Mouse (Mus musculus) thymus, postnatal 4 days (tissue): ENCODE measurements around the gene Ptpn23.
"Not testable (repeated sequence)": the region's sequence is repeated elsewhere in the genome, so short reads cannot be mapped to it uniquely, and the experiment has no call there.

Source experiments
- DNase-seq: peaks from one replicate; pipeline ENCODE4 v3.0.0; 2021

Gene Ptpn23

DNA sequence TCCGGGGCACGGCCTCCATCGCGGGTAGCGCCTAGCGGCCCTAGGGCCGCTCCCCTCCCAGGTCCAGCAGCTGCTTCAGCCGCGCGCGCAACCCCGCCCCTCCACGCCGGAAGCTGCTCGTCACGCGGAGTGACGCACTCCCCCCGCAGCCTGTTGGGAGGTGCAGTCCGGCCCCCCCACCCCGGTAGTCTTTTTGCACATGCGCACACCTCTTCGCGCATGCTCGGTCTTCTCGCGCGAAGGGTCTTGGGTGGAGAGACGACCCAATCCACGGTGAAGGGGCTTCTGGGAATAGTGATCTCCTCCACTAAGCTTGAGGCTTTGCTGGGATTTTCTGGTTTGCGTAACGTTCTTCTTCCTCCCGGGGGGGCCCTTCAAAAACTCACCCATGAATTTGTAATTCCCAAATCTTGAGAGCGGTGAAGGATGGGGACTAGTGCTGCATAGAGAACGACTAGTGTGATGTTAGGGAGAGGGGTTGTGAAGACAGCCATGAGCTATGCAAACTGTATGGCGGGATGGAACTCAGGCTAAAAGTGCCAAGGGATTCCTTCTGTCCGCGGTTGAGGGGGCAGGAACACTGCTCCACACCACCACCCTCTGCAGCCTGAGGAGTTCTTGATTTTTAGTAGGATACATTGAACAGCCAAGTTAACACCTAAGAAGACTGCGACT is at the start of gene Ptpn23:
TSS of gene Ptpn23 (minus strand) at position 115 of the 675 bp plus-strand sequence.
- peak; percentile 96 for DNase-seq

DNA sequence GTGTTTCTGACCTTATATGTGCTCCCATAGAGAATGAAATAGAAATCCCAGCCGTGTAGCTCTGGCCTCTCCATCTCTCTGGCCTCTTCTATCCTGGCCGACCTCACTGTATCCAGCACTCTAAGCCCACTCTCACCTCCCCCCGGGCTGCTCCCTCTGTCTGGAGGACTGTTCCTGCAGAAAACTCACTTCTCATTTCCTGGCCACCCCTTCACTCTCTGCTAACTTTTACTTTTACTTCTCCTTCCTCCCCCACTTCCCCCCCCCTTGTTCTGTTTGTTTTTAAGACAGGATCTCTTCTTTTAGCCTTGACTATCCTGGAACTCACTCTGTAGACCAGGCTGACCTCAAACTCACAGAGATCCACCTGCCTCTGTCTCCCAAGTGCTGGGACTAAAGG is 44.5 kb upstream of the Ptpn23 start:
- DNase-seq, result no peak

DNA sequence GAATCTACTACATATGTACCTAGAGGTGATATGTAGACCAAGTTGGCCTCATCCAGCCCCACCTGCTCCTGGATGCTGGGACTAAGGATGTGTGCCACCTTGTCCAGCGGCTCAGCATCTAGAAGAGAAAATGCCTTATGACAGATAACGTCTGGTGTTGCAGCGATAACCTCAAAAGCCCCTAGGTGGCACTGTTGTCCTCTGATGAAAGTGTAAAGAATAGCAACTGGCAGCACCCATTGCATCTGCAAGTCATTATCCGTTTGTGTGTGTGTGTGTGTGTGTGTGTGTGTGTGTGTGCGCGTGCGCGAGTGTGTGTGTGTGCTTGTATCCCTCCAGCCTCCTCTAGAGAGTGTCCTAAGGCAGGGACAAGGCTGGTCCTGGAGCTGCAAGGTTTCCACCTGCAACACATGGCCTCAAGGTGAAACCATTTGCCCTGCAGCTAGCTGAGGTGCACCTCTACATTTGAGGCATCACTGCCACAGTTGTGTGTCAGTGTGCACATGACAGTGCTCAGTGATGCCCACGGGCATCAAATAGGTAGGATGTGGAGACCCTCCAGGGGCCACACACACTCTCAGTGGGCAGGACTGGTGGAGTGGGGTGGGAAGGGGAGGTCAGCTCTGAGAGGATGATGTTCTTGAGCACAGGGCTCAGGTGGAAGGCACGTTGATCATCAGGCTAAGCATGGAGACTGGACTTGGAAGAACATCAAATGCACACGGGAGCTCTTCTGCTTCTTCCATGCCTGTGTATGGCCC is 41.0 kb upstream of the Ptpn23 start:
- peak; percentile 79 for DNase-seq

- no peak for DNase-seq
Observed at GRCm38 (mm10) chr9:110448356-110448755, 40.3 kb upstream of the Ptpn23 start.

DNA sequence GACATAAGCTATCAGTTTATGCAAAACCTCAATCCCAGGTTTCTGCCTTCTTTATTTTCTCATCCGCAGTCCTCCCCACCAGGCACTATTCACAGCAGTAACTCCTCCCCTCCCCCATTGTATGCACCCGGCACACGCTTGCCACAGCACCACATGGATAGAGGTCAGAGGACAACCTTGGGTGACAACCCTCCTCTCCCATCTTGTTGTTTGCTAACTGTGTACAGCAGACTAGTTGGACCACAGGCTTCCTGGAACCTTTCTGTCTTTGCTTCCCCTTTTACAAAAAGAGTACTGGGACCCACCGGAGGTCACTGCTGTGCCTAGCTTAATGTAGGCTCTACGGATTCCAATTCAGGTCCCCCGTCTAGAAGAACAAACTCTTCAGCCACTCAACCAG is 32.5 kb upstream of the Ptpn23 start:
- DNase-seq, result no peak

GRCm38 (mm10) chr9:110440049-110440448 is 32.0 kb upstream of the Ptpn23 start:
- no peak for DNase-seq

DNA sequence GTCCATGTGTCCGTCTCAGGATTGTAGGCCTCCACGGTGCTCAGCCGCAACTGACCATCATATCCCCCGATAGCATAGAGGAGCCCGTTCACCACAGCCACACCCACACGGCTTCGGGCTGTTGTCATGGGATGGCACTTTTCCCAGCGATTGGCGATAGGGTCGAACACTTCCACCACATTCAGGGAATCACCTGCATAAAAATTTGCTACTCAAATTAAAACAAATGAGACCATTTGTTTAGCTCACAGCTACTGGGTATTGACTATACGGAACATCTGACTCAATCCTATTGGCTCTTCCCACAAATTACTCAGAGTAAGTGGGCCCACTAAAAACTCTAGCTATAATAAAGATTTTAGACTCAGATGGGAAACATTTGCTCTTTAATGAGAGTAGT is 28.0 kb upstream of the Ptpn23 start:
- DNase-seq, result no peak

GRCm38 (mm10) chr9:110433045-110433444 is 25.0 kb upstream of the Ptpn23 start:
- DNase-seq, result no peak

DNA sequence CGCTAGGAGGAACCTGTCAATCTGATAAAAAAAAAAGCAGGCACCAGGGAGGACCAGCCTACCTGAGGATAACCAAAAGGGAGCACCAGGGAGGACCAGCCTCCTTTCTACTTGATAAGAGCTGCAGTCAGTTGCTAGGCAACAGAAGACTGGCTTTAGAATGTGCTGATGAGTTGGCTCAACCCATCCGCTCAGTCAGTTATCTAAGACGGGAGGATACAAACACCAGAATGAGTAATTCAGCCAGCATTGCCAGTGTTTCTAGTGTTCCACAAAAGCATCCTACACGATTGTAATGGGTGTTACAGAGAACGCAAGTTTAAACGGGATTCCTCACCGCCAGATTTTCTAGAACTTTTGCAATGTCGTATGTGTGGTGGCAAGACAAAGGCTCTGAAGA is 23.2 kb upstream of the Ptpn23 start:
- no peak for DNase-seq

GRCm38 (mm10) chr9:110419511-110420112 is 11.6 kb upstream of the Ptpn23 start, which contains the start of gene Ngp:
Gene Ngp (plus strand): TSS chr9:110419747.
- DNase-seq, result no peak

DNA sequence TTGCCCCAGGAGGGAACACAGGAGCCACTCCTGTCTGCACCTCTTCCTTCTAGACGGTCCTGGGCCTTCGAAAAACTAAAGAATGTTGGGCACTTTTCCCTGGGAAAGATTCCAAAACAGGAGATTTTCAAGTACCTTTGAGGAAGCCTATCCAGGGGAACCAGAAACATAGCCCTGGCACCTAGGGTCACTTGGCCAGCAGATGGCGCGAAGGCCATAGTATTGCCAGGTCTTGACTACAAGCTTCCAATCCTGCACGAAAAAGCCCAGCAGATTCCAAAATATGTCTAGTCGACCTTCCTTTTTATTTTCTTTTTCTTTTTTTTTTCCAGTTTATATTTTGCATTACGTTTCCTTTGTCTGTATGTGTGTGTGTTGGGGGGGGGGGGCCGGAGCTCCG is 5.8 kb upstream of the Ptpn23 start:
- DNase-seq, result peak; percentile 29

- DNase-seq, result no peak
Observed at GRCm38 (mm10) chr9:110412926-110413325, 4.9 kb upstream of the Ptpn23 start.

DNA sequence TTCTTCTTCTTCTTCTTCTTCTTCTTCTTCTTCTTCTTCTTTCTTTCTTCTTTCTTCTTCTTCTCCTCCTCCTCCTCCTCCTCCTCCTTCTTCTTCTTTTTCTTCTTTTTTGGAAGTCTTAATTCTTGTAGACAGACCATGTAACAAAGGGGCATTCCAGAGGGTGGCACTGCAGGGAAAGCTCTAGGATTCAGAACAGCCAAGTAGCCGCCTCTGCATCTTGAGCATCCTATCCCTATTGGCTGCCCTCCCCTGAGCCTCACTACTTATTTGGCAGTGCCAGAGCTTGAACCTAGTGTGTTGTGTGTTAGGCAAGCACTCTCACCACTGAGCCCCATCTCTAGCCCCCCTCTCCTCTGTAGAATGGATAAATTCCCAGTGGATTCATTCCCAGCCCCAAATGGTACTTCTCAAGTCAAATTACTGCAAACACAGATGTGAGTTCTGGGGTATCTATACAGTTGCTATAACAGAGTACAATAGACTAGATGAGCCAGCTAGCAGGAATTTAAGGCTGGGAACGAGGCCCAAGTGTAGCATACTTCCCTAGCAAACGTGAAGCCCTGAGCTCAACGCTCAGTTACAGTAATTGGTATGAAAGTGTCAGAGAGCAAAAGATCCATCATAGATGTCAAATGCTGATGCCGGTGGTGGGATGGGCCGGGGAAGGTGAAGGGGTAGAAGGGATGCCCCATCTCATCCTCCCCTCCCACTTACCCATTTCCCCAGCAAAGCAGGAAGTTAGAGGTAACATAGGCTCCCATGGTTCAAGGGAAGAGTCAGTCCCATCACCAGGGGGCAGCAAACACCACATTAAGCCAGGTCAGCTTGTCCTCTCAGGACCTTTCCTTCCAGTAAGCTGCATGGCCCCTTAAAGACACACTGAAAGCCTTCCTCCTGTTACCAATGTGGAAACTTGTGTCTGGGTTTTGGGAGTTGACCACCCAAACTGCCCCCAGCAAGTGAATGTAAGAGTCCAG is 3.2 kb upstream of the Ptpn23 start:
- DNase-seq, result peak; percentile 91

DNA sequence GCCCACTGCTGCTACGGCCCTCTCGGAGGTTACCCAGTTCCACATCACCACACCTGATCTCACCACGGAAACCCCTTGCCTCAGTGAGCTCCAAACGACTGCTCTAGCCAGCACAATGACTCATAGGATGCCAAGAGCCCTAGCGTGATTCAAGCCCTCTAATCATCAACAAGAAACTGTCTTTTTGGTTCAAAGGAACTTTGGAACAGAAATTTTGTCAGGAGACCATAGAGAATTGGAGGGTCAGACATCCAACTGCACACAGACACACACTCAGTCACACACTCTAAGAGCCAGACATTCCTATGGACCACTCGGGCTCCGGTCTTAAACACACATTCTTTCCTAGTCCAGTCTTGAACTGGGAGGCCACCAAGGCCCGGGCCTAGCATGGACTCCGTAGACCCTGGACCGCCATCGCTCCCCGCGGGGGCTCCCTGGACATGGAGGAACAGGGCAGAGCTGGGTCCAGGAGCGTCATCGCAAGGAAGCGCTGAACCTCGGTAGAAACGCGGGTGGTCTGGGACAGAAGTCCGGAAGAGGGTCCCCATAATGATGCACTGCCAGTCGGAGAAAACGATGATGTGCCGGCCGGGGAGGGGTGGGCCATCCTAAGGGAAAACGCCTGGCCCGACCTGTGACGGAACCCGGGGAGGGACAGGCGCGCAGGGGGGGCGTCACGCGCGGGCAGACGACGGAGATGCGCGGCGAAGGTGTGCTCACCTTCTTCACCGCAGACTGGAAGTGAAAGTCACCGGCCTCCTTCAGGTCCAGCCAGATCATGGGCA is 508 bp downstream of the Ptpn23 start:
- DNase-seq, result no peak

DNA sequence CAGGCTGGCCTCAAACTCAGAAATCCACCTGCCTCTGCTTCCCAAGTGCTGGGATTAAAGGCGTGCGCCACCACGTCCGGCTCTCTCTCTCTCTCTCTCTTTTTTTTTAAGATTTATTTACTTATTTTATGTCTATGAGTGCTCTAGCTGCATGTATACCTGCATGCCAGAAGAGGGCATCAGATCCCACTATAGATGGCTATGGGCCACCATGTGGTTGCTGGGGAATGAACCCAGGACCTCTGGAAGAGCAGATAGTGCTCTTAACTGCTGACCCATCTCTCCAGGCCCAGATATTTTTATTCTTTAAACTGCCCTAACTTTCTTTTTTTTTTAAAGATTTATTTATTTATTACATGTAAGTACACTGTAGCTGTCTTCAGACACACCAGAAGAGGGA is 4.8 kb downstream of the Ptpn23 start:
- DNase-seq, result not testable (repeated sequence)

DNA sequence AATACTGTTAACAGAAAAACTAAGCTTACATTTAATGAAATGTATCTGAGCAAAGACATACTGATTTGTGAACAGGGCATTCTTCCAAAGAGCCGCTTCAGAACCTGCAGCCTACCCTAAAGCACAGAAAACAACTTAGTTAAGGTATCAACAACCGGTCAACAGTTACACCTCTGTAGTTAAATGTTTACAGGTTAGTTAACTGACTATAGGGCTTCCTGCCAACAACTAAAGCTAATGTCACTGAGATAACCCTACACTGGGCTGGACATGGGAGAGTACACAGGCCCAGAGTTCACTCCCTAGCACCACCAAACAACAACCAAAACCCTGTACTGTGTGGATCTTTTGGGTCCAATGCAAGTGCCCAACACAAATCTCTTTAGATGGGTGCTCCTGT is 5.3 kb downstream of the Ptpn23 start:
- no peak for DNase-seq

GRCm38 (mm10) chr9:110400650-110401049 is 7.4 kb downstream of the Ptpn23 start:
- no peak for DNase-seq

GRCm38 (mm10) chr9:110393295-110393694 is 14.7 kb downstream of the Ptpn23 start:
- DNase-seq, result no peak

DNA sequence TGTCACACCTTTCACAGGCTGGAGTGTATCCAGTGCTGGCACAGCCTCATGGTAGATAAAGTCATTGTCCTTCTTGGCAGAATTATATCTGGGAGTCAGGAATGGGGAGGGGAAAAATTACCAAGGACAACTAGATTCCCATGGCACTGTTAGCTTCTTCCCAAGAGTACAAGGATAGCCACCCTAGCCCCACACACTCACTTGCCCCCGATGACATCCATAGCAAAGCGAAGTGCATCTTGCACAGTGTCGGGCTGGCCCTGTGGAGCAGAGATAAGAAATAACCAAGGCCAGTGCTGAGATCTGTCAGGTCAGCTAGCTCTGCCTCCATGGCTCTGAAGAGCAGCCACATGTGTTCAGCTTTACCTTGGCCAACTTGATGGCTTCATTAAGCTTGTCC is 17.2 kb downstream of the Ptpn23 start:
- no peak for DNase-seq

DNA sequence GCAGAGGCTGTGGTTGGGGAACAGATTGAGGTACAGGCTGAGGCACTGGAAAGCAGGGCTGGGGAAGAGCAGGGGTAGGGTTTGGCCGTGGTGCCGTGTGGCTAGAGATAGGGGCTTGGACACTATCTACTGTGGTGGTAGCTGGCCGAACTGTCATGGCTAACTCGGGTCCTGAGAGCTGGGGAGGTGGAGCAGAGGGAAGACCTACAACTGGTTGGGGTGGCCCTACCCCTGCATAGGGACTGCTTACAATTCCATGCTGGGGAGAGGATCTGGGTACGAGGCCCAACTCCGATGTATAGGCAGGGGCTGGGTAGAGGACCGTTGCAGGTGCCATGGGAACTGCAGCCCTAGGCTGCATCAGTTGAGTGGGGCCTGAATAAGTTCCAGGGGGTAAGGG is 20.0 kb downstream of the Ptpn23 start:
- DNase-seq, result no peak

DNA sequence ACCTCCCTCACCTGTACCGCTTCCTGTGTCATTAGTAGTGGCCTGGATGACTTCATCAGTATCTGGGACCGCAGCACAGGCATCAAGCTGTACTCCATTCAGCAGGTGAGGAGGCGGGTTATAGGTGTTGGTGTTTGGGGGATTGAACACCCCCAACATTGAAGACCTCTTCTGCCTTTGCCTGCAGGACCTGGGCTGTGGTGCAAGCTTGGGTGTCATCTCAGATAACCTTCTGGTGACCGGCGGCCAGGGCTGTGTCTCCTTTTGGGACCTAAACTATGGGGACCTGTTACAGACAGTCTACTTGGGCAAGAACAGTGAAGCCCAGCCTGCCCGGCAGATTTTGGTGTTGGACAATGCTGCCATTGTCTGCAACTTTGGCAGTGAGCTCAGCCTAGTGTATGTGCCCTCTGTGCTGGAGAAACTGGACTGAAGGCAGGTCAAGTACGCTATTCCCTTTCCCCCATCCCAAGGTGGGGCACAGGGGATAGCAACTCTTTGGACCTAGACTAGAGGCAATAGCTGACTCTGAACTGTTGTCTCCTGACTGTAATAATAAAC is 23.6 kb downstream of the Ptpn23 start:
- DNase-seq, result no peak

- no peak for DNase-seq
Observed at GRCm38 (mm10) chr9:110381292-110381691, 26.7 kb downstream of the Ptpn23 start.
